Mouse (Mus musculus) thymus, postnatal 0 days (tissue): ENCODE data around the gene Prkaa2. TPM values are rescaled to one million over a fixed set of nuclear protein-coding genes. Genes with fewer than 3 reads are reported as not detected.

ENCODE experiments used
- DNase-seq: peaks from one replicate; pipeline ENCODE4 v3.0.0-alpha.2; 2015; ENCODE audit warnings: low spot score
- polyA plus RNA-seq: library from polyadenylated mRNA; unstranded; fragments of >200 nt; fragmentation: Nextera tagmentation; extraction: Ambion mirVana; gene quantifications from 2 replicates; pipeline ENCODE4 v1.2.1, GENCODE M21; 2015

The Prkaa2 gene
- polyA plus RNA-seq, 1 experiment from 2014 or later = 0.94 TPM

GRCm38 (mm10) chr4:105109990-105110683 lies 447 bp upstream of the Prkaa2 start:
- DNase-seq = peak; percentile 9

GRCm38 (mm10) chr4:105108641-105109198 lies 970 bp downstream of the Prkaa2 start:
- DNase-seq = no peak

GRCm38 (mm10) chr4:105107943-105108640 lies 1.6 kb downstream of the Prkaa2 start:
- no peak for DNase-seq

GRCm38 (mm10) chr4:105104099-105104872 lies 5.4 kb downstream of the Prkaa2 start:
- no peak for DNase-seq

- no peak for DNase-seq
These were observed 8.4 kb downstream of the Prkaa2 start for GRCm38 (mm10) chr4:105101337-105101688.

GRCm38 (mm10) chr4:105100508-105101336 lies 9.0 kb downstream of the Prkaa2 start:
- no peak for DNase-seq

GRCm38 (mm10) chr4:105098660-105099059 lies 11.0 kb downstream of the Prkaa2 start:
- no peak for DNase-seq

GRCm38 (mm10) chr4:105098158-105098557 lies 11.5 kb downstream of the Prkaa2 start:
- no peak for DNase-seq

GRCm38 (mm10) chr4:105095316-105095715 lies 14.4 kb downstream of the Prkaa2 start:
- DNase-seq = no peak

- DNase-seq = no peak
These were observed 15.7 kb downstream of the Prkaa2 start for GRCm38 (mm10) chr4:105093951-105094350.

- no peak for DNase-seq
These were observed 19.3 kb downstream of the Prkaa2 start for GRCm38 (mm10) chr4:105090417-105090816.

- DNase-seq = no peak
These were observed 20.3 kb downstream of the Prkaa2 start for GRCm38 (mm10) chr4:105089386-105089785.

- DNase-seq = no peak
These were observed 21.0 kb downstream of the Prkaa2 start for GRCm38 (mm10) chr4:105088671-105089070.

- no peak for DNase-seq
These were observed 33.5 kb downstream of the Prkaa2 start for GRCm38 (mm10) chr4:105076152-105076551.

GRCm38 (mm10) chr4:105071761-105072427 lies 37.8 kb downstream of the Prkaa2 start:
- no peak for DNase-seq

GRCm38 (mm10) chr4:105070982-105071381 lies 38.7 kb downstream of the Prkaa2 start:
- DNase-seq = peak; percentile 43

GRCm38 (mm10) chr4:105051291-105051690 lies 58.4 kb downstream of the Prkaa2 start:
- DNase-seq = no peak

- DNase-seq = no peak
These were observed 59.6 kb downstream of the Prkaa2 start for GRCm38 (mm10) chr4:105050041-105050440.

GRCm38 (mm10) chr4:105034259-105034658 lies 75.4 kb downstream of the Prkaa2 start:
- DNase-seq = peak; percentile 4

GRCm38 (mm10) chr4:105033153-105033552 lies 76.5 kb downstream of the Prkaa2 start:
- DNase-seq = no peak
